Mouse (Mus musculus): ENCODE data around the gene Atp1a4. TPM values are rescaled to one million over a fixed set of nuclear protein-coding genes. Genes with fewer than 3 reads are reported as not detected.
"Not testable (repeated sequence)": the region's sequence is repeated elsewhere in the genome, so short reads cannot be mapped to it uniquely, and the experiment has no call there.

The Atp1a4 gene
- total RNA-seq, 2 experiments from 2014 or later: not detected

DNA sequence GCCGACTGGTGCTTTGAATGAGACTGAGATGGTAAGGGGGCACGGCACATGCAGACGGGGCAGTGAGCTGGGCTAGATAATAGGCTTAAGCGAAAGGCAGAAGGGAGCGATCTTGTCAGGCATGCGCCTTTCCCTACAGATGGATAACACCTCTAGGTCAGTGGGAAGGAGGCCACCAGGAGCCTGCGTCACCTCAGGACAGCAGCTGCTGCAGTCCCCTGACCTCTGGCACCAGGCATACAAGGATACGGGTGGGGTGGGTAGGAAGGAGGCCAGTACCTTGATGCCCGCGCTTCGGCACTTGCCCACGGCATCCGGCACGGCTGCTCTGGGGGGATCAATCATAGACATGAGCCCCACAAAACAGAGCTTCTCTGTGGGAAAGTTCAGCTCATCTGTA lies 26.0 kb upstream of the Atp1a4 start:
- DNase-seq: no peak
- intact Hi-C loops (cut with DNase I): no loop called here

DNA sequence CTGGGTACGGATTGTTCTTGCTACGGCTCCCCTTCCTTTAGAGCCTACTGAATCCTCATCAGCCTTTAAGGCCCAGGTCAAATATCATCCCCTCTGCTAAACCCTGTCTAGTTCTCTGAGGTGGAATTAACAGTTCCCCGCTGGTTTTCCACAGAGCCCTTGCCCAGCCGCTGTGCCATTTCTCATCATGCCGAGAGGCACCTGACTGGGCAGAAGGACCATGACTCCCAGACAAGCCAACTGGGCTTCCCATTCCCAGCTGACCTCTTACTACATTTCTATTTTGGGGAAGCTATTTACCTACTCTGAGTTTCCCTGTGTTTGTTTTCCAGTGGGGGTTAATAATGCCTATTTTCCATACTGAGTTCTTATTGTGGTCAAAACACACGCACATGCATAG lies 24.9 kb upstream of the Atp1a4 start:
- DNase-seq: no peak
- intact Hi-C loops (cut with DNase I): no loop called here

- no peak for DNase-seq
- intact Hi-C loops (cut with DNase I): no loop called here
These were observed 23.5 kb upstream of the Atp1a4 start for GRCm38 (mm10) chr1:172281522-172282254.

DNA sequence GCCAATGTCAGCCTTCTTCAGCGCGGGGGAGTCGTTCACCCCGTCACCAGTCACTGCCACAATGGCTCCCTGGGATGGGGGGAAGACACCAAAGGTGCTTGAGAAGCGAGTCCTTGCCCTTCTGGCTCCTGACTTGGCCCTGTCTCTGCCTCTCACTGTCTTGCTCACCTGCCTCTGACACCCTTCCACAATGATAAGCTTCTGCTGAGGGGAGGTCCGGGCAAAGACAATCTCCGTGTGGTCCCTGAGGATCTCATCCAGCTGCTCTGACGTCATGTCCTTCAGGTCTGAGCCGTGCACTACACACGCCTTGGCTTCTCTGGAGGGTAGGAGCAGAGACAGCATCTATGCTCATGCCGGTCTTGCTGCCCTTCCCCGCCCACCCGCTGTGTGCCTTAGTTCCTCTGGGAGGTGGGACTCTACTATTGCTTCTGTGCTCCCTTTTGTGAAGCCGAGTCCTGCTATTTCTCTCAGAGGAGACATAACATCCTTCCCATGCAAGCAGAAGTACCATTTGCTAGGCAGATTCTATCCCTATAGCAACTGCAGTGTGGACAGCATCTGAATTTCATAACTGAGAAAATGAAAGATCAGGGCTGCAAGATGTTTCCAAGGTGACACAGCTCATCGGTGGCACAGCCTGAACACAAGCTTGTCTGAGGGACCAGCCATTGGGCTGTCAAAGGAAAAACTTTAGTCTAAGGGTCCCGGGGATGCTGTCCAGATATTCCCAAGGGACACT lies 21.7 kb upstream of the Atp1a4 start:
- no peak for DNase-seq
- intact Hi-C loops (cut with DNase I): no loop called here

GRCm38 (mm10) chr1:172278328-172278727 lies 20.1 kb upstream of the Atp1a4 start:
- DNase-seq: no peak
- intact Hi-C loops (cut with DNase I): no loop called here

GRCm38 (mm10) chr1:172277172-172277571 lies 19.0 kb upstream of the Atp1a4 start:
- no peak for DNase-seq
- intact Hi-C loops (cut with DNase I): no loop called here

GRCm38 (mm10) chr1:172274547-172274946 lies 16.3 kb upstream of the Atp1a4 start:
- DNase-seq: no peak
- intact Hi-C loops (cut with DNase I): no loop called here

DNA sequence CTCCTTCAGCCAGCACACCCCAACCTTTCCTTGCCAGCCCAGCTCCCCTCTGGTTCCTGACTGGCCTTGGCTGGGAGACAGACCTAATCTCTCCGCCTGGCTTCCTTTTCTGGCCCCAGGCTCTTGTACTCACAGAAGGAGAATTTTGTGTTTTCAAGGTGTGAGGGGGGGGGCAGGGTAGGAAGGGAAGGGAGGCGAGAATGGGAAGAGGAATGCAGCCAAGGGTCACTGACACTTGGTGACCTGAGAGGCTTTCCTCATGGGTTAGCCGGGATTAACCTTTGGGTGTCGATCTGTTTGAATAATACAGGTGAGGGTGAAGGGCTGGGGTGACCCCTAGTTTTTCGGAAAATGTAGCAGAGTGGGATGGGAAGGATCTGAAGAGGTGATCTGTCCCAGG lies 15.9 kb upstream of the Atp1a4 start:
- DNase-seq: no peak
- intact Hi-C loops (cut with DNase I): no loop called here

DNA sequence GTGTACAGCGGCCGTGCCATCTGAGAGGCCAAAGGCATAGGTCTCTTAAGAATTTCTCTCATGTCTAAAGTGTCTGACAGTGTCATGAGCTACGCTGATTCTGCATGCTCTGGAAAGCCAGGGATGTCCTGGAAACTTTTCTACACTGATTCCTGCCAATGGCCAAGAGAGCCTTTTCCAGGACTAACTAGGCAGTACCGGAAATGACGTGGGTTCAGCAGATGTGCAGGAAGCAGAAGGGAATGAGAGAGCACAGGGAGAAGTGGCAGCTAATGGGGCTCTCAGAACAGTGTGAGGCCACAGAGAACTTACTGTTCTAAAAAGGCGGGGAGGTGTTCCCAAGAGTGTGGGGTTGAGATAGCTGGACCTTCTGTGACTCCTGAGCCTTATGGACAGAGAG lies 15.2 kb upstream of the Atp1a4 start:
- DNase-seq: no peak
- intact Hi-C loops (cut with DNase I): no loop called here

GRCm38 (mm10) chr1:172271765-172272164 lies 13.6 kb upstream of the Atp1a4 start:
- DNase-seq: no peak
- intact Hi-C loops (cut with DNase I): no loop called here

DNA sequence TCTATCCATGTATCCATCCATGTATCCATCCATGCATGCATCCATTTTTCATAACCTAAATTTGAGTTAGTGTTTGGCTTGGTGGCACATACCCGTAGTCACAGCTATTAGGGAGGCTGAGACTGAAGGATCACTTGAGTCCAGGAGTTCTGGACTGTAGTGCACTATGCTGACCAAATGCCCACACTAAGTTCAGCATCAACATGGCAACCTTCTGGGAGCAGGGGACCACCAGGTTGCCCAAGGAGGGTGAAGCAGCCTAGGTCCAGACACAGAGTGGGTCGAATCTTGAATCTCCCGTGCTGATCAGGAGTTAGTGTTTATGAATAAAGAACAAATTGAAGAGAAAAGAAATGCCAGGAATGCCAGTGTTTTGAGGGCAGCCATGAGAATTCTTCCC lies 13.0 kb upstream of the Atp1a4 start:
- intact Hi-C loops (cut with DNase I): no loop called here

DNA sequence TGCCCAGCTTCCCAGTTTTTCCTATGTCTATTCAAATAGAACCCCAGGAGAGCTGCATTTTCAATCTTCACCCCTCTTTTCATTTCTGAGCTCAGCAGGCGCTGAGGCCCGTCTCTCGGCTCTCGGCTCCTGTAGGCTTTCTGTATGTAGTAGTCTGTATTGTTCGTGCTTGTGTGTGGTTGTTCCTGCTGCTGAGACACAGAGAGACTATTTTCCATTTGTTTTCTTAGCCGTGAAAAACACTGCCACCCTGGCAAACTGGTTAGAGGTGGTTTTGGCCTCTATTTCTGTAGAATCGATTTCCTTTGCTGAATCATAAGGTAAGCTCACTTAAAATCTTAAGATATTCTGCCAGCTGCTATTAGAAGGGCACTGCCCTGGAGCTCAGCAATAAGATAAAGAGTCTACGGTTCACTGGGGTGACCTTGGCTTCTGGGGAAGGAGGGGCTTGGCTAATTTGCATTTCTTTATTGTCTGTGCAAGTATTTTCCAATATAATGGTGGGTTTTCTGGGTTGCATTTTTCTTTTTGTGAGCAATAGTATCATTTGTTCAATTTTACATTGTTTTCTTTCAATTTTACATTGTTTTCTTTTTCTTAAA lies 3.4 kb upstream of the Atp1a4 start, which contains the start of gene Igsf8:
TSS of gene Igsf8 (plus strand) at position 165 of the 602 bp plus-strand sequence.
- DNase-seq: no peak
- intact Hi-C loops (cut with DNase I): no loop called here

More for the DNA sequence above, 13.0 kb upstream of the Atp1a4 start:
- DNase-seq: no peak

DNA sequence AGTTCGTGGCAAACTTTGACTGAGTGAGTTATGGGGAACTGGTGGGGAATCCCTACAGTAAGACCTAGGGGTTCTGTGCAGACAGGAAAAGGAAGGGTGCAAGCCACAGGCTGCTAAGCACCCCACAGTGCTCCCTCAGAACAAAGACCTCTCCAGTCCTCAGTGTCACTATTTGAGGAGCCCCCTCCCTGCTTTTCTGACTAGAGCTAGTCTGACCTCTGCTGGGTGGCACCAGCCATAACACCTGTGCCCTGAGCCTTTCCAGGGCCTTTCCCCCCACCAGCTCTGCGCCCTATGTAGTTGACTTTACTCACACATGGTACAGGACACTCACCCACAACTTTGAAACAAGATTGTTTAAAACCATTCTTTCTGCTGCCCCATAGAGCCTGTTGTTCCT lies 10.5 kb downstream of the Atp1a4 start:
- intact Hi-C loops (cut with DNase I): loop anchor here (1.0 to 5.0 kb wide), 5 partner anchors 55 to 201 kb away; partner anchors contain the start of gene Dcaf8
- peak; percentile 31 to 34 for DNase-seq

- intact Hi-C loops (cut with DNase I): loop anchor here (1.0 to 5.0 kb wide), 4 partner anchors 55 to 128 kb away; partner anchors contain the start of gene Dcaf8
- no peak for DNase-seq
These were observed 11.0 kb downstream of the Atp1a4 start for GRCm38 (mm10) chr1:172247216-172247615.

DNA sequence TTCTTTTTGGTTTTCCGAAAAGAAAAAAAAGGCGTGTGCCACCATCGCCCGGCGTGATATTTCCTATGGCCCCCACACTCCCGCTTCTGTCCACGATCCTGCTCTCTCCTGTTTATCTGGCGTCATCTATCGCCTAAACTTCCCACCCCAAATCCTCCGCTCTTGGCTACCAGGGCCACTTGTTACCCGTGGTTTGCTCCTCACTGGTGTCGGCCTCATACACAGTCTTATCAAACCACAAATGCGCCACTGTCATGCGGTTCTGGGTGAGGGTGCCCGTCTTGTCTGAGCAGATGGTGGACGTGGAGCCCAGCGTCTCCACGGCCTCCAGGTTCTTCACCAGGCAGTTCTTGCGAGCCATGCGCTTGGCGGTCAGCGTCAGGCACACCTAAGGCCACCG lies 13.6 kb downstream of the Atp1a4 start:
- not testable (repeated sequence) for DNase-seq
- intact Hi-C loops (cut with DNase I): loop anchor here (5.0 kb wide), 2 partner anchors 58 to 97 kb away; partner anchors contain the start of gene Dcaf8

- intact Hi-C loops (cut with DNase I): no loop called here
- DNase-seq: peak; percentile 38 to 49
These were observed 14.5 kb downstream of the Atp1a4 start for GRCm38 (mm10) chr1:172243547-172244205.

- peak in 1 of 2 experiments; percentile 34 for DNase-seq
- intact Hi-C loops (cut with DNase I): no loop called here
These were observed 15.8 kb downstream of the Atp1a4 start for GRCm38 (mm10) chr1:172242401-172242800.

GRCm38 (mm10) chr1:172240945-172241708 lies 17.1 kb downstream of the Atp1a4 start:
- no peak for DNase-seq
- intact Hi-C loops (cut with DNase I): no loop called here

- no peak for DNase-seq
- intact Hi-C loops (cut with DNase I): no loop called here
These were observed 29.0 kb downstream of the Atp1a4 start for GRCm38 (mm10) chr1:172229215-172229614.

GRCm38 (mm10) chr1:172228209-172228608 lies 30.0 kb downstream of the Atp1a4 start:
- intact Hi-C loops (cut with DNase I): no loop called here
- DNase-seq: no peak
